Mouse (Mus musculus) stomach, postnatal 0 days (tissue): ENCODE data around the gene Ccr7.

Source experiments
- CTCF ChIP-seq: IDR thresholded peaks from 2 replicates; pipeline ENCODE4 v1.5.1; 2016; ENCODE audit warnings: antibody characterized with exemption, low read depth, mild to moderate bottlenecking, moderate library complexity
- EP300 ChIP-seq: optimal IDR thresholded peaks from 2 replicates; pipeline ENCODE3; 2016; ENCODE audit warnings: antibody characterized with exemption

DNA sequence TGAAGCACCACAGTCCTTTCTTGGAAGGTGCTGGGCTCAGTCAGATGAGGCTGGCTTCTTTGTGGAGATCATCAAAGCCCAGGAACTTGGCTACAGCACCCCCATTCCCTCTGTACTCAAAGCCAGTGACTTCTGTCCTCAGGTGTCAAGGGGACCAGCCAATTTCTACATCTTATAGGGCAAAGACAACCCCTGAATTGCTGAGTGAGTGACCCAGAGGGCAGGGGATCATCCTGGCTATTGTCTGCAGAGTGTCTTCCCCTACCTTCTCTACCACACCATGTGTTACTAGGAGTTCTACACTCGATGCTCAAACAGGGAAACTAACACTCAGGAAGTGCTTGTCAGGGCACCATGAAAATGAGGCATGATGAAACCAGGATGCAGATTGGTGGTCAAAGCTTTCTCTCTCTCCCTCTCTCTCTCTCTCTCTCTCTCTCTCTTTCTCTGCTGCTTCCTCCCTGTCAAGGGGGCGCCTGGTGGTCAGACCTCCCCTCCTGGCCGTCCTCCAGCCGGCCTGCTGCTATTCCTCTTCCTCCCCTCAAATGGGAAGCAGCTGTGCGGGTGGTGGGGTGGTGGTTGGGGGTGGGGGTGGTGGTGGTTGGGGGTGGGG, 21.5 kb downstream of the Ccr7 start:
- TF ChIP-seq CTCF: no peak
- TF ChIP-seq EP300: no peak
